Mouse (Mus musculus) hindbrain, embryonic 15.5 days (tissue): ENCODE measurements around the gene Bckdha. TPM values are rescaled to one million over a fixed set of nuclear protein-coding genes. Genes with fewer than 3 reads are reported as not detected.

ENCODE experiments used
- ATAC-seq: fragments of 200-750 bp; cut with Nextera tagmentation; 2 replicates; pipeline ENCODE4 v1.8.0; 2017; ENCODE audit warnings: low read depth, moderate number of reproducible peaks, moderate TSS enrichment; ENCODE audit not compliant: low FRiP score
- H3K27ac ChIP-seq: fragments of 300-500 bp; sonication (generic); replicated peaks from 2 replicates; pipeline ENCODE4 v1.5.1; 2015; ENCODE audit warnings: mild to moderate bottlenecking, inconsistent platforms
- H3K27me3 ChIP-seq: fragments of 300-500 bp; sonication (generic); 2 replicates; pipeline ENCODE4 v1.6.1; 2015; ENCODE audit warnings: control low read depth, inconsistent platforms
- H3K36me3 ChIP-seq: fragments of 300-500 bp; sonication (generic); 2 replicates; pipeline ENCODE4 v1.6.1; 2015; ENCODE audit warnings: control low read depth, inconsistent platforms
- H3K4me1 ChIP-seq: fragments of 300-500 bp; sonication (generic); replicated peaks from 2 replicates; pipeline ENCODE4 v1.6.1; 2015; ENCODE audit warnings: control low read depth, inconsistent platforms
- H3K4me2 ChIP-seq: fragments of 300-500 bp; sonication (generic); 2 replicates; pipeline ENCODE4 v1.6.1; 2015; ENCODE audit warnings: moderate library complexity, mild to moderate bottlenecking, inconsistent platforms
- H3K4me3 ChIP-seq: fragments of 300-500 bp; sonication (generic); 2 replicates; pipeline ENCODE4 v1.5.1; 2015; ENCODE audit warnings: mild to moderate bottlenecking, inconsistent platforms
- H3K9ac ChIP-seq: fragments of 300-500 bp; sonication (generic); 2 replicates; pipeline ENCODE4 v1.6.1; 2015; ENCODE audit warnings: inconsistent platforms
- H3K9me3 ChIP-seq: fragments of 300-500 bp; sonication (generic); 2 replicates; pipeline ENCODE4 v1.6.1; 2016; ENCODE audit warnings: control low read depth, inconsistent platforms
- WGBS: fragments of 180-500 bp; shearing (Covaris S2); methylation state at CpG from one replicate; pipeline ENCODE4 v1.1.7; 2015; 5-methylcytosine and 5-hydroxymethylcytosine counted together
- polyA plus RNA-seq: library from polyadenylated mRNA; unstranded; fragments of >200 nt; fragmentation: Nextera tagmentation; extraction: Ambion mirVana; gene quantifications from 2 replicates; pipeline ENCODE4 v1.2.1, GENCODE M21; 2015

Bckdha gene
- 43.6 and 44.9 TPM in 2 replicates for polyA plus RNA-seq

DNA sequence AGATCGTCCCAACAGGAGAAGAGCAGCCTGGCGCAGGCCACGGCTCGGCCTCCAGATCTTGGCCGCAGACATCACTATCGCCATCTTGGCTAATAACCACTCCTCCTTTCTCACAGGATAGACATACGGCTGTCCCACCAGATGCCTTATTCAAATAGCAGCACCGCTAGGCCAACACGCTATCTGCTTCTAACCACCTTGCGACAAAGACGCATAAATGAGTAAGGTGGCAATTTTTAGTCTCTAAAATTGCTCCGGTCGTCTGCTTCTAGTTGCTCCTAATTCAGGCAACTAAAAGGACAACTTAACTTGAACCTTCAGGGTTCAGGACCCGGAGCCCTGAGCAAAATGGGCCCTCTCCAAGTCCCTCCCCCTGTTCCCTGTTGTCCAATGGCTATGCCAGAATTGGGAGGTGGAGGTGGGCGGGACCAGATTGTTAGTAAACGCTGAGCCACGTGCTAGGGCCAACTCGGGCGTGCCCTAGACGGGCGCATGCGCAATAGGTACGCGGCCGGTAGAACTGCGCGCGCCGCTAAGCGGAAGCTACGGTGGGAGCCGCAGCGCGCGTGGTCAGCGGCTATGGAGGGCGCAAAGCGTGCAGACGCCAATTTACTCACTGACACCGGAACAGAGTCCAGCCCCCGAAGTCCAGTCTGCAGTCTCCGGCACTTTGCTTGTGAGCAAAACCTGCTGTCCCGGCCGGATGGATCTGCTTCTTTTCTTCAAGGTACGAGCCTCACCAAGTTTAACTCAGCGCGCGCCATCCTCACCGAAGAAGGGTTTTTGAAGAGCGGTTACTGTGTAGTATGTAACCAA lies at the start of gene Bckdha, which contains the start of gene Exosc5:
Gene Bckdha (minus strand): TSS at position 325 of the 816 bp plus-strand sequence.
Gene Exosc5 (plus strand): TSS at position 508 of the 816 bp plus-strand sequence.
- Histone ChIP-seq H3K4me3 (peak within 1 kb of the TSS; percentile 69), H3K9me3 (no peaks in the 10 kb centered on the region), H3K36me3 (no peaks in the 10 kb centered on the region), H3K9ac (peak within 1 kb of the TSS; percentile 71), H3K4me2 (peak within 1 kb of the TSS; percentile 67), H3K27ac (peak within 1 kb of the TSS; percentile 84), H3K27me3 (no peaks in the 10 kb centered on the region), H3K4me1 (peaks cover 33% of the 10 kb centered on the region)
- peak; percentile 98 for ATAC-seq
- under 1% methylated on average over 50 of the region's 50 CpGs for WGBS

DNA sequence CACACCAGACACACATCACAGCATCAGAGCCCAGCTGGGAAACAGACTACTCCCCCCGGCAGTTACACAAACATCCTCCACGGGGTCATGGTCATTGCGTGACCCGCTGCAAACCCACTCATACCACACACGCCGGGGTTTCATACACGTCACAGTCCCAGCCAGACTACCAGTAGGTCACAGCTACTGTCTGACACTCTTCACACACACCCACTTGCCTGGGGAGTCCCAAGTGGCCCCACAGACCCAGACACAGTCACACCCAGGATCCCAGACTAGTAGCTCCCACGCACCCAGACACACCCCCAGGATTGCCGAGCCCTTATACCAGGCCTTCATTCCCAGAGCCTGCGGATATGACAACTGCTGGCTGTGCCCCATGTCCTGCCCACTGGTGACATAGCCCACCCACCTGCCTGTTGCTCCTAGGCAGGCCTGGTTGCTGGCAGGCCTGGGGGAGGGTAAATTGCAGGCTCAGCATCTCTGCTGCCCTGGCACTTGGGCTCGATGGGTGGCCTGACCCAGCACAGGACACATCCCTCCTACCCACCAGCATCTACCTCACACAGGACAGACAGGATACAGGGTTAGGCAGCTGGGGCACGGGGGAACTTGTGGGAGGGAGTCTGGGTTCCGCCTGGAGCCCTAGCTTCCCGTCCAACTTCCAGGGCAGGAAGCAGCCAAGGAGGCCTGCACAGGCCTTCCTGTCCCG lies 49.0 kb upstream of the Bckdha start:
- no peak overlapping the region for H3K4me2 ChIP-seq
- H3K27ac ChIP-seq: 0 out of 2 replicates have a peak overlapping the region, but pooled peaks have one; percentile 6
- H3K36me3 ChIP-seq: peaks cover 1% of the 10 kb centered on the region; the same call in 1 of the 2 replicates
- H3K9me3 ChIP-seq: no peaks in the 10 kb centered on the region
- no peak overlapping the region for H3K9ac ChIP-seq
- H3K4me3 ChIP-seq: no peak overlapping the region
- H3K4me1 ChIP-seq: peaks cover 32% of the 10 kb centered on the region
- 70% methylated on average over 15 of the region's 15 CpGs for WGBS
- no peak for ATAC-seq
- no peaks in the 10 kb centered on the region for H3K27me3 ChIP-seq

DNA sequence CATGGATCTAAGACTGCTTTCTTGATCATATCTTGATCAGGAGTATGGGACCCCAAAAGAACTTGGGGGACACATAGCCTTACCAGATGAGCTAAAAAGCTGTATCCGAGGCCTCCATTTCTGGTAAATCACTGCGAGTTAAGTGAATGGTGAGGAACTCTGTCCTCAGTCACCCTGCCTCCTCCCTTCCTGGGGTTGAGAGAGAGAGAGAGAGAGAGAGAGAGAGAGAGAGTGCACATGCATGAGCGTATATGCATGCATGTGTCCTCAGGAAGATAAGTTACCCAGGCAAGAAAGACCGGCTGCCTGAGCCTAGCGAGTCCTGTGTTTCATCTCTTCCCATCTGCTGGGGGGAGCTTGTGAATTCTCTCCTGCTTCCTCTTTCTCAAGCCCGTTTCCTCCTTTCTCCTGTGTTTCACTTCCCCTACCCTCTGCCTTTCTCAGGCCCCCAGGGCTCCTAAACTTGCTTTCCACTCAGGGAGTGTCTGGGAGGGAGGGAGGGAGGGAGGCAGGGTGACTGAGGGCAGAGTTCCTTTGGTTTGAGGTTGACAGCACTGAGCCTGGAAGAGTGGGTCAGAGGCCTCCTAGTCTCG lies 47.9 kb upstream of the Bckdha start:
- H3K9ac ChIP-seq: no peak overlapping the region
- no peak for ATAC-seq
- no peak overlapping the region for H3K27ac ChIP-seq
- H3K9me3 ChIP-seq: no peaks in the 10 kb centered on the region
- H3K4me1 ChIP-seq: peaks cover 32% of the 10 kb centered on the region
- no peak overlapping the region for H3K4me3 ChIP-seq
- no peak overlapping the region for H3K4me2 ChIP-seq
- H3K27me3 ChIP-seq: no peaks in the 10 kb centered on the region
- no peaks in the 10 kb centered on the region for H3K36me3 ChIP-seq
- 59% methylated on average over 7 of the region's 7 CpGs for WGBS

DNA sequence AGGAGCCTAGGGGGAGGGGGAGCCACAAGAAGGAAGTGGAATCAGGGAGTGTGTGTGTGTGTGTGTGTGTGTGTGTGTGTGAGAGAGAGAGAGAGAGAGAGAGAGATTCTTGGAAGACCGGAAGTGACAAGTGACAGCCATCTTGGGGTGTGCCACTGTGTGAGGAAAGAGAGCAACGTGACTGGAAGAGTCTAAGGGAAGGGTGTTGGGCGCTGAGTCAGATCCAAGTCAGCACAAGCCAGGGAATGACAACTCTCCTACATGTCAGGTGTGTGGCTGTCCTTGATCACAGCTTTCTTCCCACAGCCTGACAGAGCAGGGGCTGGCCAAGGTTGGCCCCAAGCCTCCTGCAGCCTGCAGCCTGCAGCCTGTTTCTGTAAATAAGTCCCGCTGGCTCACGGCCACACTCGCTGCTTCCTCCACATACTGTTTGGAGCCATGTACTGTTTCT lies 47.0 kb upstream of the Bckdha start:
- 0 out of 2 replicates have a peak overlapping the region, but pooled peaks have one; percentile 3 for H3K27ac ChIP-seq
- ATAC-seq: no peak
- 53% methylated on average over 6 of the region's 6 CpGs for WGBS
- no peaks in the 10 kb centered on the region for H3K27me3 ChIP-seq
- H3K4me1 ChIP-seq: peaks cover 28% of the 10 kb centered on the region
- H3K9me3 ChIP-seq: no peaks in the 10 kb centered on the region
- H3K4me3 ChIP-seq: no peak overlapping the region
- peak overlapping the region; percentile 77; the same call in 1 of the 2 replicates for H3K4me2 ChIP-seq
- H3K36me3 ChIP-seq: no peaks in the 10 kb centered on the region
- no peak overlapping the region for H3K9ac ChIP-seq

DNA sequence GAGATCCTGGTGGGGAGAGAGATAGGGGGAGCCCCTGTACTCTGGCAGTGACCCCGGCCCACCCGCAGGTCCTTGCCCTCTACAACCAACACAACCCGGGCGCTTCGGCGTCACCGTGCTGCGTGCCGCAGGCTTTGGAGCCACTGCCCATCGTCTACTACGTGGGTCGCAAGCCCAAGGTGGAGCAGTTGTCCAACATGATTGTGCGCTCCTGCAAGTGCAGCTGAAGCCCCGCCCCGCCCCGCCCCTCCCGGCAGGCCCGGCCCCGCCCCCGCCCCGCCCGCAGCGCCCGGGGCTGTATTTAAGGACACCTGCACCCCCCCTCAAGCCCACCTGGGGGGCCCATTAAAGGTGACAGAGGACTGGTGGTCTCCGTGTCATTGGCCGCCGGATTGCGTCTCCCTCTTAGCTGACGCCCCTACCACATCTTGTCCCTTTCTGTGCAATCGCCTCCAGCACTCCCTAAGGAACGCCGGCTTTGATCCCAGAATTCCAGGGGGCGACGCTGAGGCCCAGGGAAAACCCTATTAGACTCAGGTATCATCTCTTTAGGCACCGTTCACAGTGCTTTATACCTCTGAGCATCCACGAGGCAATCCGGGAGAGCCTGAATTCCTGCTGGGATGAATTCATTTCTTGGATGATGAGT lies 46.1 kb upstream of the Bckdha start:
- H3K4me2 ChIP-seq: peak overlapping the region; percentile 77
- H3K9ac ChIP-seq: peak overlapping the region; percentile 49
- no peak overlapping the region for H3K27ac ChIP-seq
- ATAC-seq: peak; percentile 54; the same call in 1 of the 2 replicates
- H3K4me3 ChIP-seq: peak overlapping the region; percentile 39
- H3K36me3 ChIP-seq: no peaks in the 10 kb centered on the region
- no peaks in the 10 kb centered on the region for H3K27me3 ChIP-seq
- WGBS: 10% methylated on average over 33 of the region's 37 CpGs
- peaks cover 18% of the 10 kb centered on the region for H3K4me1 ChIP-seq
- H3K9me3 ChIP-seq: no peaks in the 10 kb centered on the region

DNA sequence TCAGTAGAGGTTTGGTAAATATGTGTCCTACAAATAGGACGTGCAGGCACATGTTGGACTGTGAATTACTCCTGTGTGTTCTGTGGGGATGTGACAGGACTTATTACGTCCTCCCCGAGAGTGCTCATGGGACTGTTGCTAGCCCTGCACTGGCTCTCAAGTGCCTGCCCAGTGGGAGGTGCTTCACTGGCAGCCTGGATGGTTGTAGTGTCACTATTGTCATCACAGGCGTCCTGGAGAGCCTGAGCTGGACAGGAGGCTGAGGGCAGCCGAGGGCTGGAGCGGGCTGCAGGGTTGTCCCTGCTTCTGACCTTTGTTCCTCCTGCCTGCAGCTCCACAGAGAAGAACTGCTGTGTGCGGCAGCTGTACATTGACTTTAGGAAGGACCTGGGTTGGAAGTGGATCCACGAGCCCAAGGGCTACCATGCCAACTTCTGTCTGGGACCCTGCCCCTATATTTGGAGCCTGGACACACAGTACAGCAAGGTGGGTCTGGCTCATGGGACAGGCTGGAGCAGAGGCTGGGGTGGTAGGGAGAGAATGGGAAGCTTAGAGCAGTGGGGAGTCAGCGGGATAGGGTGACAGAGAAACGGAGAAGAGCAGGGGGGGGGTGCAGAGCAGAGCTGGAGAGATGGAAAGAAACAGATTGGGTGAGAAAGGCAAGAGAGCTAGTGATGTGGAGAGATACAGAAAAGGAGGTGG lies 45.2 kb upstream of the Bckdha start:
- Histone ChIP-seq H3K36me3 (no peaks in the 10 kb centered on the region), H3K9me3 (no peaks in the 10 kb centered on the region), H3K4me3 (peak overlapping the region; percentile 39; the same call in 1 of the 2 replicates), H3K27me3 (no peaks in the 10 kb centered on the region), H3K27ac (no peak overlapping the region), H3K4me2 (peak overlapping the region; percentile 77), H3K4me1 (peaks cover 15% of the 10 kb centered on the region), H3K9ac (no peak overlapping the region)
- 0 out of 2 replicates have a peak, but pooled peaks have one; percentile 10 for ATAC-seq
- WGBS: 23% methylated on average over 10 of the region's 10 CpGs

DNA sequence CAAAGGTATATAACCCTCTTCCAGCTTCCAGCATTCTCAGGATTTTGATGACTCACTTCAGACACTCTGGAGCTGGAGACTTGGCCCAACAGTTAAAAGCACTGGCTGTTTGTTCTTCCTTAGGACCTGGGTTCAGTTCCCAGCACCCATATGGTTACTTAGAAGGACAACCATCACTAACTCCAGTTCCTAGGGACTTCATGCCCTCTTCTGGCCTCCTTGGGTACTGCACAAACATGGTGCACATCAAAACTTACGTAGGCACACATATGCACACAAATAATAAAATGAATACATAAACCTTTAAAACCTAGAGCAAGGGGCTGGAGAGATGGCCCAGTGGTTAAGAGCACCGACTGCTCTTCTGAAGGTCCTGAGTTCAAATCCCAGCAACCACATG lies 43.6 kb upstream of the Bckdha start:
- Histone ChIP-seq H3K27ac (no peak overlapping the region), H3K4me3 (no peak overlapping the region), H3K9me3 (no peaks in the 10 kb centered on the region), H3K4me1 (peaks cover 15% of the 10 kb centered on the region), H3K4me2 (no peak overlapping the region), H3K27me3 (no peaks in the 10 kb centered on the region), H3K9ac (no peak overlapping the region), H3K36me3 (no peaks in the 10 kb centered on the region)
- no peak for ATAC-seq
- 97% methylated on average over 2 of the region's 2 CpGs for WGBS

DNA sequence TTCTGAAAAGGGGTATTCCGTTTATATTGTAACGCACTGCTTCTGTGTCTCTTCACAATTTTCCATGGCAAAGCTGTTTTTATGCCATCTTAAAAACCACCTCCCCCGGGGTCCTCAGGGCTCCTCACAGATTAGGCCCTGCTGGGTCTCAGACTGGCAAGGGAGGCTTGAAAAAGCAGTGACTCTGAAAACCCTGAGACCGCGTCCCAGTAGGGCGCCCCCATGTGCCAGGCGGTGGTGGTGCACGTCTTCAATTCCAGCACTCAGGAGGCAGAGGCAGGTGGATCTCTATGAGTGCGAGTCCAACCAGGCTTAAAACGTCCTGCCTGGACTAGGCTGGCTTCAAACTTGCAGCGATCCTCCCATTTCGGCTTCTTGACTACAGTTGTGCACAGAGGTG lies 42.0 kb upstream of the Bckdha start:
- 74% methylated on average over 12 of the region's 12 CpGs for WGBS

DNA sequence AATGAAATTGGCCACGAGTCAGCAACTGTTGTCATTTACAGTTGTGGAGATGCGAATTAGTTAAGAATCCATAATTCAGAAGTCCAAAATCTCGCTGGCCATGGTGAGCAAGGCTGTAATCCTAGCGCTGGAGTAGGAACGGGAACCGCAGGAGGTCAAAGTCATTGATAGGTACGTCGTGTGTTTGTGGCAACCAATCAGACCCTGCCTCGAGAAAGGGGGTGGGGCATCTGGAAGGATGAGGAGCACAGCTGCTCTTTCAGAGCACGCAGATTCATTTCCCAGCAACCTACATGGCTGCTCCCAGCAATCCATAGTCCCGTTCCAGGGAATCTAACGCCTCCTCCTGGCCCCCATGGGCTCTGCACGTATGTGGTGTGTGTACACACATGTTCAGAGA lies 41.1 kb upstream of the Bckdha start:
- Histone ChIP-seq H3K4me3 (no peak overlapping the region), H3K27me3 (no peaks in the 10 kb centered on the region), H3K9me3 (no peaks in the 10 kb centered on the region), H3K27ac (no peak overlapping the region), H3K4me2 (no peak overlapping the region), H3K4me1 (peaks cover 12% of the 10 kb centered on the region), H3K36me3 (no peaks in the 10 kb centered on the region), H3K9ac (no peak overlapping the region)
- ATAC-seq: no peak
- WGBS: 53% methylated on average over 13 of the region's 13 CpGs

More for the DNA sequence above, 42.0 kb upstream of the Bckdha start:
- Histone ChIP-seq H3K9me3 (no peaks in the 10 kb centered on the region), H3K27ac (no peak overlapping the region), H3K4me1 (peaks cover 15% of the 10 kb centered on the region), H3K36me3 (no peaks in the 10 kb centered on the region), H3K9ac (no peak overlapping the region), H3K4me2 (no peak overlapping the region), H3K27me3 (no peaks in the 10 kb centered on the region), H3K4me3 (no peak overlapping the region)
- ATAC-seq: no peak

DNA sequence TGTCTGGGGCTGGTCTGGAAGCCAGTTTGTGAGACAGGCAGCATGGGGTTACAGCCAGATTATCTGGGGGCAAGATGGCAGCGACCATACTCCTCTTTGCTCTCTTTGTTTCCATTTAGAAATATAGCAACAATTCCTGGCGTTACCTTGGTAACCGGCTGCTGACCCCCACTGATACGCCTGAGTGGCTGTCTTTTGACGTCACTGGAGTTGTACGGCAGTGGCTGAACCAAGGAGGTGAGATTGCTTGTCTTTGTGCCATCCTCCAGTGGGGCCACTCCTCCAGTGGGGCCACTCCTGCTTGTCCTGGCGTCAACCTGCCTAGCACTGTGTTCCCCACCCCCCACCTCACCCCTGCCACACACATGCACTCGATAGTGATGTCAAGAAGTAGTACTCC lies 35.3 kb upstream of the Bckdha start:
- Histone ChIP-seq H3K4me1 (peaks cover 5% of the 10 kb centered on the region), H3K27ac (no peak overlapping the region), H3K36me3 (no peaks in the 10 kb centered on the region), H3K27me3 (peaks cover 24% of the 10 kb centered on the region), H3K4me3 (no peak overlapping the region), H3K9ac (no peak overlapping the region), H3K4me2 (no peak overlapping the region), H3K9me3 (no peaks in the 10 kb centered on the region)
- ATAC-seq: peak; percentile 38; the same call in 1 of the 2 replicates
- 45% methylated on average over 8 of the region's 8 CpGs for WGBS

DNA sequence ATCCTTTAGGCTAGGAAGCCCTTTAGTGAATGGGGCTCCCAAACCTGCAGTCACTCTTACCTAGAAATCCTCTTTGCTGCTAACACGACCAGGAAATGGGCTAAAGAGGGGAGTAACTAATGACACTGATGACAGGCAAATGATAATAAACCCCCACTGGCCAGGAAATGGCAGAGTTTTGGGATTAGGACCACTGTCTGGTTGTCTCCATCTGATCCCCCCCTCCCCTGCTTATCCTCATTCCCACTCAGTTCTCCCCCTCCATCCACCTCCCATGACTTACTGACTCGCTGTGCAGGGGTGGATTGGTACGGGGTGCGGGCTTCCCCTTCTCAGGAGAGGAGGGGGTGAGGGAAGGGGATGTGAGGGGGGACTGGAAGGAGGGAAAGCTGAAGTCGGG lies 31.3 kb upstream of the Bckdha start:
- Histone ChIP-seq H3K4me1 (peaks cover 31% of the 10 kb centered on the region), H3K4me2 (peak overlapping the region; percentile 83; the same call in 1 of the 2 replicates), H3K27ac (no peak overlapping the region), H3K27me3 (peaks cover 64% of the 10 kb centered on the region), H3K4me3 (peak overlapping the region; percentile 40; the same call in 1 of the 2 replicates), H3K9me3 (no peaks in the 10 kb centered on the region), H3K9ac (no peak overlapping the region), H3K36me3 (no peaks in the 10 kb centered on the region)
- WGBS: 30% methylated on average over 5 of the region's 5 CpGs
- ATAC-seq: no peak
